Mouse (Mus musculus): Measurements from ENCODE around the gene Entpd2. TPM values are rescaled to one million over a fixed set of nuclear protein-coding genes. Genes with fewer than 3 reads are reported as not detected.
A peak's percentile ranks its signal among the peaks of the same experiment; 100 is the strongest.
"Not testable (repeated sequence)": the region's sequence is repeated elsewhere in the genome, so short reads cannot be mapped to it uniquely, and the experiment has no call there.

Entpd2 gene
- polyA plus RNA-seq, 1 experiment from 2014 or later, result 2.7 TPM

- H3K4me1 ChIP-seq, result peaks cover 24% of the 10 kb centered on the region
- no peak overlapping the region for H3K4me2 ChIP-seq
- H3K27ac ChIP-seq, result no peak overlapping the region
- WGBS, result 92% methylated on average over 7 of the region's 7 CpGs
- no peaks in the 10 kb centered on the region for H3K9me3 ChIP-seq
- ATAC-seq (replicated peaks), result no peak
- no peak overlapping the region for H3K4me3 ChIP-seq
- H3K9ac ChIP-seq, result no peak overlapping the region
- peaks cover 65% of the 10 kb centered on the region for H3K27me3 ChIP-seq (replicated peaks)
- no peaks in the 10 kb centered on the region for H3K36me3 ChIP-seq (replicated peaks)
These were observed 2.4 kb downstream of the Entpd2 start for GRCm38 (mm10) chr2:25398065-25398464.

- H3K4me1 ChIP-seq, result peaks cover 28% of the 10 kb centered on the region
- H3K4me3 ChIP-seq, result peak within 1 kb of the TSS; percentile 34; the same call in 1 of the 2 replicates
These were observed 3.4 kb downstream of the Entpd2 start, which contains the start of gene Npdc1 for GRCm38 (mm10) chr2:25399051-25399450. TSS of gene Npdc1 (plus strand) at chr2:25399351.

GRCm38 (mm10) chr2:25400291-25400690, 4.6 kb downstream of the Entpd2 start:
- Histone ChIP-seq H3K27me3 (replicated peaks) (peaks cover 53% of the 10 kb centered on the region), H3K9ac (peak overlapping the region; percentile 28; the same call in 1 of the 2 replicates)

More at GRCm38 (mm10) chr2:25399051-25399450, 3.4 kb downstream of the Entpd2 start, which contains the start of gene Npdc1:
- H3K4me2 ChIP-seq, result peak within 1 kb of the TSS; percentile 71
- H3K27me3 ChIP-seq (replicated peaks), result peaks cover 65% of the 10 kb centered on the region
- ATAC-seq (replicated peaks), result no peak
- H3K9ac ChIP-seq, result no peak within 1 kb of the TSS
- H3K27ac ChIP-seq, result no peak within 1 kb of the TSS
- no peaks in the 10 kb centered on the region for H3K36me3 ChIP-seq (replicated peaks)
- 72% methylated on average over 8 of the region's 8 CpGs for WGBS
- no peaks in the 10 kb centered on the region for H3K9me3 ChIP-seq

DNA sequence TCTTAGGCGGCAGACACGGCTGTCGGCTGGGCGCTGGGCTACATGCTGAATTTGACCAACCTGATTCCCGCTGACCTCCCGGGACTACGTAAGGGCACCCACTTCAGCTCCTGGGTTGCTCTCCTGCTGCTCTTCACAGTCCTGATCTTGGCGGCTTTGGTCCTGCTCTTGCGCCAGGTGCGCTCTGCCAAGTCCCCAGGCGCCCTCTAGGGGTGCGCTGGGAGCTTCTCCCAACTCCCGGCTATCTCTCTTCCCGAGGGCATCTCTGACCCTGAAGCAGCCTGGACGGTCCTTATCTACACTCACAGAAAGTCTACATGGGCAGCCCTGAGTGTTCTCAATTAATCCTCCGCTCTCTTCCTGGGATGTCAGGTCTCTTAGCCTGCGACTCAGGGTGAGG, 5.1 kb downstream of the Entpd2 start:
- Histone ChIP-seq H3K4me2 (peak overlapping the region; percentile 71), H3K27ac (no peak overlapping the region), H3K27me3 (replicated peaks) (peaks cover 48% of the 10 kb centered on the region), H3K4me3 (peak overlapping the region; percentile 34), H3K9me3 (no peaks in the 10 kb centered on the region), H3K36me3 (replicated peaks) (no peaks in the 10 kb centered on the region), H3K4me1 (peaks cover 40% of the 10 kb centered on the region), H3K9ac (peak overlapping the region; percentile 28; the same call in 1 of the 2 replicates)
- no peak for ATAC-seq (replicated peaks)
- WGBS, result 3% methylated on average over 17 of the region's 17 CpGs

More at GRCm38 (mm10) chr2:25400291-25400690, 4.6 kb downstream of the Entpd2 start:
- Histone ChIP-seq H3K36me3 (replicated peaks) (no peaks in the 10 kb centered on the region), H3K9me3 (no peaks in the 10 kb centered on the region), H3K4me3 (peak overlapping the region; percentile 34), H3K4me2 (peak overlapping the region; percentile 71), H3K4me1 (peaks cover 40% of the 10 kb centered on the region), H3K27ac (no peak overlapping the region)
- no peak for ATAC-seq (replicated peaks)
- WGBS, result 20% methylated on average over 16 of the region's 16 CpGs

DNA sequence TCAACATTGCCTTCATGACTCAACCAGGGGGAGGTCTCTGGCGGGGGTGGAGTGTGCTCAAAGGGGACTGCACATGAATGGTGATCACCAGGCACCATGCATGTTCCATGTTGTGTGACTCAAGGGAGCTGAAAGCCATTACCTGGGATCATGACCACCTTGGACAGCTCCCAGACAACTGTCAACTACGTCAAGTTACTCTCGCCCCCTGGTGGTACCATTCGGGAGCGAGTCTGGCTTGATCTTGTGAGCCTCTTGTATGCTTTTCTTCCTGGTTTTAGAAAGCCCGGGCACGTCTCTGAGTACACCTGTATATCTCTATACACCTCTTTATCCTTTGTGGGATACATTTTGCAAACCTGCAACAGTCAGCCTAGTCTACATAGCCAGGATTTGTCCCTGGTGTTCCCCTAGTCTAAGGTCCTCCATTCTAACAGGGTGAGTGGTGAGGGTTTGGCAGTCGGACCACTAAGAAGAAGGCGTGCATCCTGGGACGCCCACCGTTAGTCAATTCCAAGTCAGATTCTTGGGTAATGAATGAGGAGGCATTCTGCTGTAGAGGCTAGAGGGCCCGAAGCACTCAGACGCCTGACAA, 6.8 kb downstream of the Entpd2 start:
- Histone ChIP-seq H3K9me3 (no peaks in the 10 kb centered on the region), H3K27ac (peak overlapping the region; percentile 85), H3K4me1 (peaks cover 45% of the 10 kb centered on the region), H3K4me2 (peak overlapping the region; percentile 80), H3K4me3 (peak overlapping the region; percentile 57), H3K27me3 (replicated peaks) (peaks cover 31% of the 10 kb centered on the region), H3K36me3 (replicated peaks) (0 out of 2 replicates have a peak, but pooled peaks cover 2% of the 10 kb centered on the region), H3K9ac (peak overlapping the region; percentile 94)
- peak; percentile 57 for ATAC-seq (replicated peaks)
- under 1% methylated on average over 13 of the region's 13 CpGs for WGBS

GRCm38 (mm10) chr2:25402972-25403601, 7.4 kb downstream of the Entpd2 start:
- peak; percentile 87 for ATAC-seq (replicated peaks)
- H3K27ac ChIP-seq, result peak overlapping the region; percentile 85
- H3K9ac ChIP-seq, result peak overlapping the region; percentile 94
- peak overlapping the region; percentile 57 for H3K4me3 ChIP-seq
- H3K4me2 ChIP-seq, result peak overlapping the region; percentile 80
- peaks cover 45% of the 10 kb centered on the region for H3K4me1 ChIP-seq
- H3K36me3 ChIP-seq (replicated peaks), result peaks cover 8% of the 10 kb centered on the region; the same call in 1 of the 2 replicates
- WGBS, result under 1% methylated on average over 54 of the region's 54 CpGs
- H3K27me3 ChIP-seq (replicated peaks), result peaks cover 25% of the 10 kb centered on the region
- no peaks in the 10 kb centered on the region for H3K9me3 ChIP-seq

DNA sequence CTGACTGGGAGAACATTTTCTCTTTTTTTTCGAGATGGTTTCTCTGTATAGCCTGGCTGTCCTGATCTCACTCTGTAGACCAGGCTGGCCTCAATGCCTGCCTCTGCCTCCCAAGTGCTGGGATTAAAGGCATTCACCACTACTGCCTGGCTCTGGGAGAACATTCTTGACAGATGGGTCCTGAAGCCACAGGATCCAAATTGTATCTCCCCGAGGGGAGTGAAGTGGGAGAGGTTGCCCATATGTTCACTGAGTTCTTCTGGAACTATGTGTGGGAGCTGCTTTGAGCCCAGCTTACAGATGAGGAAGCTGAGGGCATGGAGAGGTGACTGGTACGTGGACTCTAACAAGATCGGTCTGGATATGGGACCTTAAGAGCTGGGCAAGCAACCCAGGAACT, 8.3 kb downstream of the Entpd2 start:
- no peaks in the 10 kb centered on the region for H3K9me3 ChIP-seq
- H3K4me3 ChIP-seq, result peak overlapping the region; percentile 57
- H3K27ac ChIP-seq, result peak overlapping the region; percentile 85
- peaks cover 16% of the 10 kb centered on the region for H3K27me3 ChIP-seq (replicated peaks)
- no peak for ATAC-seq (replicated peaks)
- H3K9ac ChIP-seq, result peak overlapping the region; percentile 94
- H3K4me1 ChIP-seq, result peaks cover 45% of the 10 kb centered on the region
- peaks cover 15% of the 10 kb centered on the region; the same call in 1 of the 2 replicates for H3K36me3 ChIP-seq (replicated peaks)
- WGBS, result 86% methylated on average over 4 of the region's 4 CpGs
- H3K4me2 ChIP-seq, result peak overlapping the region; percentile 80

DNA sequence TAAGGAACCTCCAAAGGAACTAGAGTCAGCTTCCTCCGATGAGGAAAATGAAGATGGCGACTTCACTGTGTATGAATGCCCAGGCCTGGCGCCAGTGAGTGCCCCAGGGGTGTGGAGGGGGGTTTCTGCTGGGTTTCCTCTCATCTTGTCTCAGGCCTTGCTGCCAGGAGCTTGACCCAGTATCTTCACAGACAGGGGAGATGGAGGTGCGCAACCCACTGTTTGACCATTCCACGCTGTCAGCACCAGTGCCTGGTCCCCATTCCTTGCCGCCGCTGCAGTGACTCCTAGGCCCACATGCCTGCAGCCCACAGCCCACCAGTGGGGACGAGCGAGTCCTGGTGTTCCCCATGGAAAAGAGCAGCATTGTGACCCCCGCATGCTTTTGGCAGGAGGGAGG, 13.2 kb downstream of the Entpd2 start:
- Histone ChIP-seq H3K4me3 (no peak overlapping the region), H3K36me3 (replicated peaks) (peaks cover 29% of the 10 kb centered on the region), H3K9ac (no peak overlapping the region), H3K27ac (no peak overlapping the region), H3K4me1 (peaks cover 30% of the 10 kb centered on the region), H3K4me2 (no peak overlapping the region), H3K27me3 (replicated peaks) (no peaks in the 10 kb centered on the region), H3K9me3 (no peaks in the 10 kb centered on the region)
- 93% methylated on average over 10 of the region's 10 CpGs for WGBS
- ATAC-seq (replicated peaks), result no peak

DNA sequence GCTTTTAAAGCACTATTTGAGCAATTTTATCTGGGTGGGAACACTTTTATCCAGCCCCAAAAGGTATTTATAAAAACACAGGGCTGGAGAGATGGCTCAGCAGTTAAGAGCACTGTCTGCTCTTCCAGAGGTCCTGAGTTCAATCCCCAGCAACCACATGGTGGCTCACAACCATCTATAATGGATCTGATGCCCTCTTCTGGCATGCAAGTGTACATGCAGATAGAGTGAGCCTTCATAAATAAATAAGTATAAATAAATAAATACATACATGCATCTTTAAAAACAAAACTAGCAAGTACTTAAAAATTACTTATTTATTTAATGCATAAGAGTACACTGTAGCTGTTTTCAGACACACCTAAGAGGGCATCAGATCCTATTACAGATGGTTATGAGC, 17.8 kb downstream of the Entpd2 start:
- not testable (repeated sequence) for H3K4me1 ChIP-seq; H3K9me3 ChIP-seq; H3K27me3 ChIP-seq (replicated peaks); ATAC-seq (replicated peaks); H3K27ac ChIP-seq; H3K9ac ChIP-seq; H3K4me2 ChIP-seq; H3K4me3 ChIP-seq
- peaks cover 20% of the 10 kb centered on the region for H3K36me3 ChIP-seq (replicated peaks)

DNA sequence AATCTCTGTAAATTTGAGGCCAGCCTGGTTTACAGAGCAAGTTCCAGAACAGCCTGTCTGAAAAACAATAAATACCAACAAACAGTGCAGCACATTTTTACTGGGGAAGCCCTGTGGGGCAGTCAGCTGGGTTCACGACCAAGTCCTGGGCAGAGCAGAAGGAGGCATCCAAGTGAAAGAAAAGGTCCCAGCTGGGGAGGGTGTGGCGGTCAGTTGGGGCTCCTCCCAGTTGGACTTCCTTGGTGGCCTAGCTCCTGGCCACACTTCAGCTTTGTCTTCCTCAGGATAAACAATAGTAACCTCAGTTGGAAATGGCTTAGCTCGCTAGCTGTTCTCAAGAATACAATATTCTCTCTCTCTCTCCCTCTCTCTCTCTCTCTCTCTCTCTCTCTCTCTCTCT, 21.8 kb downstream of the Entpd2 start:
- Histone ChIP-seq H3K27ac (no peak overlapping the region), H3K9me3 (no peaks in the 10 kb centered on the region), H3K4me2 (no peak overlapping the region), H3K36me3 (replicated peaks) (no peaks in the 10 kb centered on the region), H3K27me3 (replicated peaks) (no peaks in the 10 kb centered on the region), H3K4me1 (peaks cover 2% of the 10 kb centered on the region; the same call in 1 of the 2 replicates), H3K9ac (no peak overlapping the region), H3K4me3 (no peak overlapping the region)
- WGBS, result 15% methylated on average over 3 of the region's 3 CpGs
- ATAC-seq (replicated peaks), result no peak

DNA sequence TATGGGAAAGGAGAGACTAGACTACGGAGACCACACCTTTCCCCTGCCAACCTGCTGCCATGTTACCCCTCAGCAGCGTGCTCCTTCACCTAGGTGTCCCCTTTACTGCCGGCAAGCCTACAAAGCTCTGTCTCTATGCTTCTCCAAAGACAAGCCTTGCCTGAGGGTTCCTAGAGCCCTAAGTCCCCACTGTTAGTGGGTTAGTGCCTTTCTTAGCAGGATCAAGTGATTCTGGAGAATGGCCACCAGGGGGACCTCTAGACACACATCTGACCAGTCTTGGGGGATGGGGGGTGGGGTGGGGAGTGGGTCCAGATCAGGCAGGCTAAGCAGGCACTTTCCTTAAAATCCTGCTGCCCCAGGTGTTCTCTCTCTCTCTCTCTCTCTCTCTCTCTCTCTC, 26.2 kb downstream of the Entpd2 start:
- peaks cover 2% of the 10 kb centered on the region; the same call in 1 of the 2 replicates for H3K4me1 ChIP-seq
- no peak overlapping the region for H3K9ac ChIP-seq
- 17% methylated on average over 3 of the region's 3 CpGs for WGBS
- no peak overlapping the region for H3K4me3 ChIP-seq
- H3K4me2 ChIP-seq, result no peak overlapping the region
- ATAC-seq (replicated peaks), result 0 out of 2 replicates have a peak, but pooled peaks have one; percentile 38
- no peak overlapping the region for H3K27ac ChIP-seq
- no peaks in the 10 kb centered on the region for H3K9me3 ChIP-seq
- H3K27me3 ChIP-seq (replicated peaks), result no peaks in the 10 kb centered on the region; the same call in 1 of the 2 replicates
- H3K36me3 ChIP-seq (replicated peaks), result no peaks in the 10 kb centered on the region

GRCm38 (mm10) chr2:25422587-25423410, 27.1 kb downstream of the Entpd2 start, which contains the start of gene Fut7:
TSS of gene Fut7 (plus strand) at chr2:25423267.
- Histone ChIP-seq H3K4me3 (no peak within 1 kb of the TSS), H3K27ac (no peak within 1 kb of the TSS), H3K27me3 (replicated peaks) (no peaks in the 10 kb centered on the region; the same call in 1 of the 2 replicates), H3K4me2 (no peak within 1 kb of the TSS), H3K4me1 (peaks cover 2% of the 10 kb centered on the region; the same call in 1 of the 2 replicates), H3K9ac (no peak within 1 kb of the TSS), H3K36me3 (replicated peaks) (no peaks in the 10 kb centered on the region), H3K9me3 (no peaks in the 10 kb centered on the region)
- ATAC-seq (replicated peaks), result no peak
- 70% methylated on average over 17 of the region's 17 CpGs for WGBS

All from midbrain, embryonic 15.5 days (tissue).